Comparison of ENCODE assay signal across 7 mouse cellular contexts in genomic region chr13:21974221-21974725, GRCm38 (mm10). TPM values are rescaled to one million over a fixed set of nuclear protein-coding genes. Genes with fewer than 3 reads are reported as not detected.
DNase-seq lines count a peak whose midpoint lies in the region; ATAC-seq and TF ChIP-seq lines count a peak whose summit lies in the region.

No protein-coding gene starts in this region.

- no peaks in the 10 kb centered on the region for H3K4me1 ChIP-seq in embryonic facial prominence, embryonic 13.5 days
- H3K4me1 ChIP-seq in heart, adult 2 months (ENCODE audit: control insufficient read depth, insufficient read depth, low read length), result no peaks in the 10 kb centered on the region
- no peaks in the 10 kb centered on the region for H3K4me1 ChIP-seq in limb, embryonic 13.5 days
- H3K4me1 ChIP-seq in midbrain, embryonic 16.5 days (ENCODE audit: control insufficient read depth, insufficient read depth, low read length), result no peaks in the 10 kb centered on the region

- peak; percentile 97 for TF ChIP-seq CTCF in heart, adult 2 months (IDR thresholded peaks at IDR 0.05)

- TF ChIP-seq POLR2A in heart, adult 2 months (IDR thresholded peaks at IDR 0.05; ENCODE audit: insufficient read depth, low read depth, low read length), result 0 out of 2 replicates have a peak, but pooled peaks have one; percentile 11

- TF ChIP-seq EP300 in heart, adult 2 months (IDR thresholded peaks at IDR 0.05; ENCODE audit: insufficient read depth, low read depth, low read length), result peak; percentile 46; the same call in 1 of the 2 replicates

- peak overlapping the region; percentile 64 for H3K4me3 ChIP-seq in embryonic facial prominence, embryonic 13.5 days
- H3K4me3 ChIP-seq in heart, adult 2 months, result peak overlapping the region; percentile 96
- H3K4me3 ChIP-seq in limb, embryonic 13.5 days, result peak overlapping the region; percentile 57
- peak overlapping the region; percentile 65 for H3K4me3 ChIP-seq in midbrain, embryonic 16.5 days (ENCODE audit: low read depth, low read length)

- intact Hi-C loops in heart, adult 2 months (cut with DNase I), result loop anchor here (1.0 to 5.0 kb wide), 5 partner anchors 21 to 262 kb away; no protein-coding TSS in a partner anchor

- H3K27ac ChIP-seq in embryonic facial prominence, embryonic 13.5 days, result peak overlapping the region; percentile 95
- peak overlapping the region; percentile 97 for H3K27ac ChIP-seq in heart, adult 2 months
- peak overlapping the region; percentile 90 for H3K27ac ChIP-seq in limb, embryonic 13.5 days
- H3K27ac ChIP-seq in midbrain, embryonic 16.5 days (ENCODE audit: low read length), result peak overlapping the region; percentile 92

- peak; percentile 90 to 94 for DNase-seq in adrenal gland, postnatal 36 days
- DNase-seq in heart, adult 2 months, result peak; percentile 91
- DNase-seq in kidney, adult 8-10 months, result peak; percentile 85 to 90
- DNase-seq in spleen, postnatal 10 days (ENCODE audit: low spot score in 2 of 2), result peak; percentile 86 to 95

- H3K79me2 ChIP-seq in heart, adult 2 months (replicated peaks; ENCODE audit: control insufficient read depth, insufficient read depth, low read length), result no peaks in the 10 kb centered on the region

- ATAC-seq in embryonic facial prominence, embryonic 13.5 days (ENCODE audit: insufficient number of reproducible peaks, insufficient read depth, low FRiP score, low TSS enrichment, low read depth), result 0 out of 2 replicates have a peak, but pooled peaks have one; percentile 69
- peak; percentile 85 for ATAC-seq in limb, embryonic 13.5 days (ENCODE audit: low FRiP score, low read depth)
- peak; percentile 92 for ATAC-seq in midbrain, embryonic 16.5 days

- no peaks in the 10 kb centered on the region for H3K9me3 ChIP-seq in embryonic facial prominence, embryonic 13.5 days
- no peaks in the 10 kb centered on the region for H3K9me3 ChIP-seq in limb, embryonic 13.5 days
- no peaks in the 10 kb centered on the region for H3K9me3 ChIP-seq in midbrain, embryonic 16.5 days (replicated peaks; ENCODE audit: control insufficient read depth, low read length, poor library complexity, severe bottlenecking)

- WGBS in embryonic facial prominence, embryonic 13.5 days, result 1% methylated on average over 23 of the region's 23 CpGs
- under 1% methylated on average over 23 of the region's 23 CpGs for WGBS in heart, adult 2 months
- WGBS in limb, embryonic 13.5 days, result under 1% methylated on average over 23 of the region's 23 CpGs
- WGBS in midbrain, embryonic 16.5 days, result under 1% methylated on average over 23 of the region's 23 CpGs

- H3K4me2 ChIP-seq in embryonic facial prominence, embryonic 13.5 days, result peak overlapping the region; percentile 50
- H3K4me2 ChIP-seq in limb, embryonic 13.5 days (replicated peaks), result peak overlapping the region; percentile 48
- H3K4me2 ChIP-seq in midbrain, embryonic 16.5 days (ENCODE audit: low read length), result peak overlapping the region; percentile 54

- no peaks in the 10 kb centered on the region for H3K36me3 ChIP-seq in embryonic facial prominence, embryonic 13.5 days
- H3K36me3 ChIP-seq in heart, adult 2 months (ENCODE audit: control insufficient read depth, insufficient read depth, low read length), result no peaks in the 10 kb centered on the region
- no peaks in the 10 kb centered on the region for H3K36me3 ChIP-seq in limb, embryonic 13.5 days
- H3K36me3 ChIP-seq in midbrain, embryonic 16.5 days (ENCODE audit: control insufficient read depth, insufficient read depth, low read length), result no peaks in the 10 kb centered on the region

- peak overlapping the region; percentile 82 for H3K9ac ChIP-seq in embryonic facial prominence, embryonic 13.5 days
- peak overlapping the region; percentile 87 for H3K9ac ChIP-seq in heart, adult 2 months (ENCODE audit: low read depth, low read length)
- H3K9ac ChIP-seq in limb, embryonic 13.5 days, result peak overlapping the region; percentile 77
- H3K9ac ChIP-seq in midbrain, embryonic 16.5 days (ENCODE audit: low read depth, low read length), result peak overlapping the region; percentile 81

- peaks cover 3% of the 10 kb centered on the region for H3K27me3 ChIP-seq in embryonic facial prominence, embryonic 13.5 days
- no peaks in the 10 kb centered on the region for H3K27me3 ChIP-seq in heart, adult 2 months (ENCODE audit: control insufficient read depth, insufficient read depth, low read length)
- H3K27me3 ChIP-seq in limb, embryonic 13.5 days, result peaks cover 4% of the 10 kb centered on the region
- H3K27me3 ChIP-seq in midbrain, embryonic 16.5 days (ENCODE audit: control insufficient read depth, insufficient read depth, low read depth, low read length), result peaks cover 5% of the 10 kb centered on the region; the same call in 1 of the 2 replicates

RNA-seq across cellular contexts. Expression of gene Pom121l2, which starts 6.7 kb away (rescaled TPM):
- total RNA-seq in adrenal gland, postnatal 36 days (2021), result not detected
- polyA plus RNA-seq in embryonic facial prominence, embryonic 13.5 days (2015; fragmentation: Nextera tagmentation; extraction: Ambion mirVana), result 0.31 TPM in 1 of 2 replicates, not detected in the other
- not detected for total RNA-seq in heart, adult 2 months (2021)
- polyA plus RNA-seq in heart, adult 2 months (2012; rRNA removed), result 0.06 TPM in 2 replicates
- 0.37 and 0.38 TPM in 2 replicates for polyA plus RNA-seq in limb, embryonic 13.5 days (2015; fragmentation: Nextera tagmentation; extraction: Ambion mirVana)
- polyA plus RNA-seq in midbrain, embryonic 16.5 days (2015; fragmentation: Nextera tagmentation; extraction: Ambion mirVana), result not detected in 2 replicates

RNA-seq across cellular contexts. Expression of gene Zfp184, which starts 29.4 kb away (rescaled TPM):
- total RNA-seq in adrenal gland, postnatal 36 days (2021), result 1 to 10 TPM; 1.5 to 1.6 TPM
- polyA plus RNA-seq in embryonic facial prominence, embryonic 13.5 days (2015; fragmentation: Nextera tagmentation; extraction: Ambion mirVana), result 16.8 and 18.0 TPM in 2 replicates
- under 1 TPM; 0.70 to 0.73 TPM for total RNA-seq in heart, adult 2 months (2021)
- 0.35 and 0.43 TPM in 2 replicates for polyA plus RNA-seq in heart, adult 2 months (2012; rRNA removed)
- 18.3 and 20.2 TPM in 2 replicates for polyA plus RNA-seq in limb, embryonic 13.5 days (2015; fragmentation: Nextera tagmentation; extraction: Ambion mirVana)
- 12.0 and 13.7 TPM in 2 replicates for polyA plus RNA-seq in midbrain, embryonic 16.5 days (2015; fragmentation: Nextera tagmentation; extraction: Ambion mirVana)

RNA-seq across cellular contexts. Expression of gene Prss16, which starts 35.3 kb away (rescaled TPM):
- total RNA-seq in adrenal gland, postnatal 36 days (2021), result under 1 TPM in 1 of 2 experiments, not detected in 1; 0.53 TPM
- polyA plus RNA-seq in embryonic facial prominence, embryonic 13.5 days (2015; fragmentation: Nextera tagmentation; extraction: Ambion mirVana), result 0.59 and 1.2 TPM in 2 replicates
- total RNA-seq in heart, adult 2 months (2021), result not detected
- 0.23 TPM in 1 of 2 replicates, not detected in the other for polyA plus RNA-seq in heart, adult 2 months (2012; rRNA removed)
- polyA plus RNA-seq in limb, embryonic 13.5 days (2015; fragmentation: Nextera tagmentation; extraction: Ambion mirVana), result 0.98 and 1.1 TPM in 2 replicates
- polyA plus RNA-seq in midbrain, embryonic 16.5 days (2015; fragmentation: Nextera tagmentation; extraction: Ambion mirVana), result not detected in 2 replicates

Comparison
In these comparisons a context has a peak if more than half of its experiments do, and no peak if none do; other contexts are left out.
1. Peak in every context shown above with its lines: DNase-seq, ATAC-seq, H3K4me3 ChIP-seq and H3K27ac ChIP-seq.